Mouse (Mus musculus) adrenal gland, adult 8-10 months (tissue): ENCODE results near the gene C1qtnf6. TPM values are rescaled to one million over a fixed set of nuclear protein-coding genes. Genes with fewer than 3 reads are reported as not detected.

Experiments
- DNase-seq: peaks from one replicate; pipeline ENCODE4 v3.0.0; 2022
- total RNA-seq, 4 experiments: library from RNA; stranded (reverse); gene quantifications; 2 replicates each; pipeline ENCODE4 v1.2.4; 2022

The C1qtnf6 gene
- 10 to 100 TPM; 19.3 to 41.2 (median 31.8) TPM for total RNA-seq

DNA sequence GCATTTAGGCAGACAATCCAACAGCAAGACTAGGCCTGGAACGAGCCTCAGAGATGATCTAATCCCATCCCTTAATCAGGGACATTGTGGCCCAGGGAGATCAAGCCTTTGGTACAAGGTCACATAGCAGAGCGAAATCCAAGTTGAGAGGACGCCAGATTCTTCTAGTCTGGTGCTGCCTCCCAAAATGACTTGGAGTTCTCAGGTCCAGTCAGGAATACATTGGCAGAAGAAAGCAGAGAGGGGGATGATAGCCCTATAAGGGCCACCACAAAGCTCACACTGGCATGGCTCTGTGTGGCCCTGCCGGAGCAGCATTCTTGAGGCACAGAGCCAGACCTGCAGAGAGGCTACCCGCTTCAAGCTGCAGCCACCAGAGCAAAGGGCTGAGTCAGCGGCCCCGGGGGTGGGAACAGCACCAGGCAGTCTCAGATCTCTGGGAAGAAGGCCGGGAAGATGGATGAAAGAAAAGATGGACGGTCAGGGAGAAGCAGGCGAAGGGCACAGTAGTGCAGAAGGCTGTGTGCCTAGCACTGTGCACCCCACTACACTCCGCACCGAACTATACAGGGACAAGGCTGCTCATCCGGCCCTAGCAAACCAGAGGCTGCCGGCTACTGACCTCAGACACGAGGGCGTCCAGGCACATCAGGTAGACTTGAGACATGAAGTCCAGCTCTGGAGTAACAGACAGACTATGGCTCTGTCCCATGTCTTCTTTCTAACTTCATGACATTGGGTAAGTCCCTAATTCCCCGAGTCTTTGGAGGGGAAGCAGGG lies at the start of gene C1qtnf6:
Gene C1qtnf6, minus strand, starts transcription at position 746 of the 780 bp plus-strand sequence.
- peak; percentile 78 for DNase-seq

DNA sequence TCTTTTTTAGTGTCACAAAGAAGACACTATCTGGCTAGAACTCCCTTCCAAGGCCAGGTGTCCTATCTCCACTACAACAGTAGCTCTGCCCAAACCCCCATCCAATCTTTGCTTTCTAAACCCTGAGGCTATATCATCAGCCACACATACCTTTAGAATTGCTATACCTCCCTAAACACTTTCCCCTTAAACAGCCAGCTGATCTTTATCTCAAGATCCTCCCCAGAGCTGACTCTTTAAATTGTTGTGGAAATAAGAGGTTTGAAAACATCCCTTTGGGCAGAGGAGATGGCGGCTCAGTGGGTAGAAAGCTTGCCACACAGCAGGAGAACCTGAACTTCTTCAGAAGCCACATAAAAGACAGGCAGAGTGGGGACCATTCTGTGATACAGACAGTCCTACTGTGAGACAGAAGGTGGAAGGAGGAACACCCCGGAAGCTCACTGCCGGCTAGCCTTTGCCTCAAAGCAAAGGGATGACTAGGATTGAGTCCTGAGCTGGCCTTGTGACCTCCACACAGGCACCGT lies 45.1 kb upstream of the C1qtnf6 start:
- DNase-seq: no peak

DNA sequence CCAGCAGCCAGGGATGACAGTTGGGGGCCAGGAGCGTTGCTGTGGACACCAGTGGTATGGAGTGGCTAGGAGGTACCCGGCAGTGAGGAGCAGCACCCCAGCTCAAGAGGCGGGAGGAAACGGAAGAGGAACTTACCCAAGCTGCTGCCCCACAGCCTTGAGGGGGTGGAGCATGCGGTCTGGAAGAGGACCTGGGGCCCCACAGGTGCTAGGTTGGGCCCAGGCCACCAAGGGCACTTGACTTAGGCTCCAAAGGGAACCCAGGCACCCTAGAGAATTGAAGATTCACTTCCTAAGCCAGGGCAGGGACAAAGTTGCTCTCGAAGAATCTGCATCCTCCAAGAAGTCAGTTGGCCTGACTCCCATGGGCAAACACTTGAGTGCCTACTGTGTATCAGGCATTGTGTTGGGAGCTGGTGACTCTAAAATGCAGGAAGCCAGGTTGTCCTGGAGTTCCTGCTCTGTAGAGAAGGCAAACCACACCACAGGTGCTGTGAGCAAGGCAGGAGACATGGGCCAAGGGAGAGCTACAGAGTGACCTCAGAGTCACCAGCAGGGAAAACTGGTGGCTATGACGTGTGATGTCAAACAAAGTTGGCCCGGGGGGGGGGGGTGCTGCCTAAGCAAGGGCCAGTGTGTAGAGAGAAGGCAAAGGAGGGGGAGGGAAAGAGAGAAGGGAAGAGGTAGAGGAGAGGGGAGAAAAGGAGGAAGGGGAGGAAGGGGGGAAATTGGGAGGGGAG lies 41.6 kb upstream of the C1qtnf6 start, which contains the start of gene Rac2:
Gene Rac2, minus strand, starts transcription at position 126 of the 740 bp plus-strand sequence.
- no peak for DNase-seq

DNA sequence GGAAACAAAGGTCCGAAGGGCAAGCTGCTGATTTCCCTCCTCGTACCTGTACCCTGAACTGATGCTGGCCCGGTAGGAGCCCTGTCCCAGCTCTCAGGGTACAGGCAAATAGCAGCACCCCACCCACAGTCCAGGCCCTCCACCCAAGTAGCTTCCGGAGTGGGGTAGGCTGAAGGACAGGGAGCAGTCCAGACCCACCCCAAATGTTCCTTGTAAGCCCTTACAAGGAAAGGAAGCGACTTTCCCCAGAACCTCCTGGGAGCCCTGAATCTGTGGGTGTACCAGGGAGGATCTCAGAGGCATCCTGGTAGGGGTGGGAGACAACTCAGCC lies 41.0 kb upstream of the C1qtnf6 start:
- DNase-seq: no peak

DNA sequence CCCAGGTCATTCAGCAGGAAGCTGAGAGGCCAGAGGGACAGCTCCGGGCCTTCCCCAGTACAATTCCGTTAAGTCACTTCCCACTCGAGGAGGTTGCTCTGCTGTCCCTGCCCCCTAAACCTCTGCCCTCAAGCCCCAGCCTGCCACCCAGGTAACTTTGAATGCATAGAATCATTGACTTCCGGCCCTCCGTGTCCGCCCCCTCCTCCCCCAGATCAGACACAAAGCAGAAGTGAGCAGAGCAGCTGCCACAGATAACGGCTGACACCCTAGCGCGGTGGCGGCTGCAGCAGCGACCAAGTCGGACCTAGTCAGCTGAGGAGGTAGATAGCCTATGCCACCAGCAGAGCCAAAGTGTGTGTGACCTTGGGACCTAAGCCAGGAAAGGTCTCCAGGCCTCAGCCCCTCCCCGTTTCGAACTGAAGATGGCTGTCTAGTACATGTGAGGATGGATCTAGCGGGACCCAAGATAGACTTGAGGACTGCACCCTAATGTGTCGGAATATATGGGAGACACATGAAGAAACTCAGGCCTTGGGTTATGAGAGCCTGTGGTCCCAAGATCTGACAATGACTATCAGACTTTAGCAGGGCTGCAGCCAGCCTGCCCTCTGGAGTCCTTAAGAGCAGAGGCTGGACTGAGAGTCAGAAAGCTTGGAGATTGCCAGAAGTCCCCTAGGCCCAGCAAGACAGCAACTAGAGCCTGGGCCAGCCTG lies 40.5 kb upstream of the C1qtnf6 start:
- no peak for DNase-seq

DNA sequence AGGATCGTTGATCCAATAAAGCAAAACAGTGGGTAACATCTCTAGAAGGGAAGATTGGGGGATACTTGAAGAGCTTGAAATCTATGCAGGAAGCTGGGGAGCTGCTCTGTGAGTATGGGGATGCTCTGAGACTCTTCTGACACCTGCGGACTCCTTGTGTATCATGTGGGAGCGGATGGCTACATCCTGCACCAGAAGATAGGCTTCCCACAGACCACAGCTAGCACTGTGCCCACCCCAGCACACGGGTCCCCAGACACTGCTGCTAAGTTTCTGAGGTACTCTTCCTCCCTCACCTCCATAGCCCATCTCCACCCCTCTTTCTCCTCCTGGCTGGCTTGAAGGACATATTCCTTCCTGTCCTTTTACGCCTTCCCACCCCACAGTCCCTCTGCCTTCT lies 39.0 kb upstream of the C1qtnf6 start:
- DNase-seq: no peak

DNA sequence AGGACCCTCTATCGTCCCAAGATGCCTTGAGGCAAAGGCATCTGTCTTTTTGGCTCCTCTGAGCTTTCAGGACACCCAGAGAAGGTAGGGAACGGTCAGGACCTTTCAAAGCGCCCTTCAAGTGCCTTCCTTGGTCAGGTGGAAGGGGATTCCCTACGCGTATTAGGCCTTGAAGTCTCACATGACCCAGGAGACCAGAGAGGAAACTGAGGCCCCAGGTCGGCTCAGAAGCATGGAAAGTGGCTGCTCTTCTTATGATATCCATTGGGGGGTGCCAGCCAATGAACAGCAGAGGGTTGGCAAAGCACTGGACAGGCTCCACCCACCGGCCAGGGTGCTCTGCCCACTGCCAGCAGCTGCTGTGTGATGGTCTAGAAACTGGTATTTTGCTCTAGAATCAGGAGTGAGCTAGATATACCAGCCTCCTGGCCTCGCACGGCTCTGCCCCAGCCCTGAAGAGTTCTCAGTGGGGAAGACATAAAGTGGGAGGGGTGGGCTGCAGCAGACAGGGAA lies 36.4 kb upstream of the C1qtnf6 start:
- no peak for DNase-seq

DNA sequence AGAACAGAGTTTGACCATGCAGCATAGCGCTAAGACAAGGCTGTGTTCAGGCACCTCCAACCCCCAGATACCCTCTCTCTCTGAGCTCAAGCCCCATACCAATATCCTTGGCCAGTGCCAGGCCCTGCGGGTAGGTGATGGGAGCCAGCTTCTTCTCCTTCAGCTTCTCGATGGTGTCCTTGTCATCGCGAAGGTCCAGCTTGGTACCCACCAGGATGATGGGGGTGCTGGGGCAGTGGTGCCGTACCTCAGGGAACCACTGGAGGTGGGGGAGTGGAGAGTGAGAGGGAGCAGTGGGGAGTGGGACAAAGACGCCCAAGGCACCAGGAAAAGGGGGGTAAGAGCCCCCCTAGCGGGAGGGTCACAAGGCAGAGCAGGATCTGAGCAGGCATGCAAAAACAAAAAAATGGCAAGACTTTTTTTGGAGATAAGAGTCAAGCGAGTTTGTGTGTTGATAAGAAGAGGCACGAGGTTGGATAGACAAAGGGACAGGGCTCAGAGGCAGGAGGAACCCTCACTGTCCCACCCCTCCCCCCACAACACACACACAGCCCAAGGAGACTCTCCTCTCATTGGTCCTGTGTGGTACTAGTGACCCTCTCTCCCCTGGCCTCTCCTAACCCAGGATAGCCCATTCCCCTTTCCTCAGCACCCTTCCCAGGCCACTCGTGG lies 33.7 kb upstream of the C1qtnf6 start:
- DNase-seq: no peak

DNA sequence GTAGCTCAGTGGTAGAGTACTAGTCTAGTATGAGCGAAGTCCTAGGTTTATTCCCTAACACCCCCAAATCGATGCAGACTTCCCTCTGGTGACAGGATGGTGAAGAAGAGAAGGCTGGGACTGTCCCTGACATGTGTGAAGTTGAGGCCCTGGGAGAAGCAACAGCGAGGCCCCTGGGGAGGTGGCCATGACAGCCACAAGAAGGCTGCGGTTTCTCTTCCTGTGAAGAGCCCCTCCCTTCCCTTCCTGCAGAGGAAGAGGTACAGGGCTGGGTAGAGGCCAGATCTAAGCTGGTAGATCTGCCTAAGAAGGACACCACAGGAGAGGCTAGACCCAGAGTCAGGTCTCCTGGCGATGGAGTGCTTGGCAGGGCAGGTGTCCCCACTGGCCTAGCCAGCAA lies 32.7 kb upstream of the C1qtnf6 start:
- no peak for DNase-seq

DNA sequence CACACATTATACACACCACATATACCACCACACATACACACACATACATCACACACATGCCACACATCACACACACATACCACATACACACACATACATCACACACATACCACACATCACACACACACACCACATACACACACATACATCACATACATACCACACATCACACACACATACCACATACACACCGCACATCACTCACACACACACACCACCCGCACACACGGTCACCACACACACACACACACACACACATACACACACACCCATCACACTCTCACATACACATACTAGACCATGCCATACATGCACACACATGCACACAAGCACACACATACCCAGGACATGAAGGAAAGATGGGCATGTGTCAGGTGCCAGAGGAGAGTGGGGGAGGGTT lies 32.1 kb upstream of the C1qtnf6 start:
- no peak for DNase-seq

DNA sequence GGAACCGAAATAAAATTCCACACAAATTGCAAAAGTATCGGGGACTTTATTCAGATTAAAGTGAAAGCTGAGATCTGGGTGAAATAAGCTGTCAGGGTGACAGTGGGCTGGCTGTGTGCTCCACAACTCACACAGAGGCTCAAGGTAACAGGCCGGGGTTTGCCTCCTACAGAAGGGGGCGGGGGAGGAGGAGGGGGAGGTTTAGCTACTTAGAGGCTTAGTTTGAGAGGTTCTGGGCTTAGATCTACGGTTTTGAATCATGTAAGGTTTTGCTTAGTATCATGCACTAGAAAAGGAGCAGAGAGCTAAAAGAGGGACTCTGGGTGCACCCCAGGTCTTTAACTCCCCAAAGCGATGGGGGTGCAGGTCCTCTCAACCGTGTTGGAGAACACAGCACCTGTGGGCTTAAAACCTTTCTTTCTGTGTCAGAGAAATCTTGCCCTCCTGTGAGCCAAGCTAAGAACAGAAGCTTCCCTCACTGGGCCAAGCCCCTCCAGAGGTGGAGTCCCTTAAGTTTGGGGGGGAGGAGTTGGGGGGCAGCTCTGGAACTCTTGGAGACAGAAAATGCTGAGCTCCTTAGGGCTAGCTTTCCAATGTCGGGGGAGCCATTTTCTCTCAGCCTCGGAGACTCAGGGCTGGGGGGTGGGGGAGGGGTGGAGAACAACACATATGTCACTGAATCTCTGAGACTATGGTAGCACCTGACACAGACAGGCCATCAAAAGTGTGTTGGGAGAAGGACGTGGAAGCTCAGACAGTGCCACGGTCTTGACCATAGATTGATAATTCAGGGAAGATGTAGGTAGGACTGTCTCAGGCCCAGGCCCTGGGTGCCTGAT lies 28.1 kb upstream of the C1qtnf6 start:
- DNase-seq: no peak

DNA sequence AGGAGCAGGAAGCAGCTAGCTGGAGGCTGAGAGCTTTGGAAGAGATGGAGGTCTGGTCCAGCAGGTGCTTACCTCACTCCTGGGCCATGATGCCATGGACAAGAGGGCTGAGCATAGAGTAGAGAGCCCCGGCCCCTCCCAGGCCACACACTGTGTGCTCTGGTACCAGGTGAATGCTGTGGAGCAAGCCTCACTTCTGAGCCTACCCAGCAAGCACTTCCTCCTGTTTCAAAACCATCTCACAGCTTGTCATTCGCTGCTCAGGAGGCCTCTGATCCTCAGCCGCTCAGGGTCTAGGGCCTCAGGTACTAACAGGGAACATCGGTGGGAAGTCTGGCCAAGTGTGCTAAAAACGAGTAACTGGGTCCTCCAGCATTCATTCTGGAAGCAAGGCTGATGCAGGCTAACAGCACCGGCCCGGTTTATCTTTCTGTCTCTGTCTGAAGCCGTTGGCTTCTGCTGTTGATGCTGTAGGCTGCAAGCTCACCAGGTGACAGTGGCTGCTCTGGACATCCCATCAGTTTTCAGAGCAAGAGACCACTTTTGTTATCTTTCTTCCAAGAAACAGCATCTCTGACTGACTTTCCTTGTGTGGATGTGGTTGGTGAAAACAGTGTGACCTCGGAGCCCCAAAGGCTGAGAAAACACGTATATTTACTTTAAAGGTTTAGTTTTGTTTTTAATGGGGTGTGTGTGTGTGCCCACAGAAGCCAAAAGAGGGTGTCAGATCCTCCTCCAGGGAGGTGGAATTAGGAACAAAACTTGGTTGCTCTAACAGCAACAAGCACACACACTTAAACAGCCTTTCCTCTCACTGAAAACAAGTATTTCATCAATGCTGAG lies 26.7 kb upstream of the C1qtnf6 start:
- DNase-seq: no peak

DNA sequence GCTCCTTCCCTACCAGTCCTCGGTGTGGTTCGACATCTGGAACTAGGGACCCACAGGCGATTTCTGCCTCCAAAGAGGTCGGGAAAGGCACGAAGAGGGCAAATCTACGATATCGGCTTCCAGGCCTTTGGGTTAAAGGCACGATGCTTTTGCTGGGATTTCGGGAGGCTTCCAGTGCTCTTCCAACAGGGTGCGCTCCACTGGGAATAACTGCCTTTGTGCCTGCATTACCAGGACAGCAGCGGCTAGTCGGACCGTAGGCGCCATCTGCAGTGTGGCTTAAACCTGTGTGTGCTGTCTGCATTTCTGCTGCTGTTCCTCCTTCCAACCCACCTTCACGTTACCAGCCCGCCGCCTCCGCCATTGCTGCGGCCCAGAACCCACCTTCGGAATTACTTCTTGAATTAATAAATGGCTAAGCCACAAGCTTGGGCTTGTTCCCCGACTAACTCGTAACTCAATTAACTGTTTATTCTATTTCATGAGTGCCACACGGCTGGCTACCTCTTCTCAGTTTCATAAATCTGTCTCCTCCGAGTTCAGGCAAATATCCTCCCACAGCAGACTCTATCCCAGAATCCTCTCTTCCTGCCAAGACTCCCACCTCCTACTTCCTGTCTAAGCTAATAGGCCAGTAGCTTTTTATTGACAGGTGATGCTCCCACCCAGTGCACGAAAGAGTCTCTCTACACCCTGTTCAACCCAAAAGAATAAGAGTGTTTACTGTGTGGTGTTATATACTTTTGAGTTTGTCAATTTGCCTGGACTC lies 23.5 kb upstream of the C1qtnf6 start:
- DNase-seq: no peak

DNA sequence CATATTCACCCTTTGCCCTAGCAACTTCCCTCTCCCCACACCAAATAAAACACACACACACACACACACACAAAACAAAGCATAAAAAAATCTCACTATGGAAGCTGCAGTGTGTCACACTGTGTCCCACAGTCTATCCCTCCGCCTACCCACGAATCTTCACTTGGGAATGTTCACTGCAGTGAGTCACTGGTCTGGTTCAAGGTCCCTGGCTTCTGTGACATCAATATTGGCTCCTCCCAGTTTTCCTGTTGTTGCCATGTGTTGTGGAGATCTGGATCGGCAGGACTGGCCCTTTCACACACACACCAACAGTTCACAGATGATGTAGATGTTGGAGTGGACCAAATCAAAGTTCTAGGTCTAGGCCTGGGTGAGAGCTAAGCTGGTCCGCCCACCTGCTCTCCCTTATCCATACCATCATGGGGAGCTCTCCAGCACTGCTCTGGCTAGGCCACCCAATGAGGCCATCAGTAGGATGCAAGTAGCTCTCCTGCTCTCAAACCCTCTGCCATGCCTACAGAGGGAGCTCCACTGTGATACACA lies 18.0 kb upstream of the C1qtnf6 start:
- peak; percentile 83 for DNase-seq

DNA sequence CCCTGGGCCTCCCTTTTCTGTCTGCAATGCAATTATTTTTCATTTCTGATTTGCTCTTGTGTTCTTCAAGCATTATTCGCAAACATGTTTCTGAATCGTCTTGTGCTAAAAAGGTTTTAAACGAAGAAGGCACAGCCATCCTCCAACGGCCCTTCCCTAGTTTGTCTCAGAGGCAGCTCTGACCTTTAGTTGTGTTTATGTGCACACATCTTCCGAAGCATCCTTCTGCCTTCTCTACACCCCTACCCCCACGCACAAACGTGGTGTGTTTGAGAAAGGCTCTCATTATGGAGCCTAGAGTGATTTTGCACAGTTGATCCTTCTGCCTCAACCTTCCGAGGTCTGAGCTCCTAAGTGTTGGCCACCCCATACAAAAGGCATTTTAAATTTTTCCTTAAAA lies 17.5 kb upstream of the C1qtnf6 start:
- DNase-seq: no peak

DNA sequence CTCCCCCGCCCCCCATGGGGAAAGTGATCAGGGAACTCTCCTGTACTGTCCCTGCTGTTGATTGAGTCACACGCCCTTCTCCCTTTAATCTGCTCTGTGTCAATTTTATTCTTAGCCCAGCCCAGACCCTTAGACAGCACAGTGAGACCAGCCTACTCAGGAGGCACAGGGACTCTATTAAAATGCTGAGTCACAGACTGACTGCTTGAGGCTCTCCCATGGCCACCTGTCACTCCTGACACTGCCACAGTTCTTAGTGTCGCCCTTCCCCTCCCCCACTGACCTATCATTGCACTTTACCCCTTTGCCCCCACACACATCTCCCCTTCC lies 17.1 kb upstream of the C1qtnf6 start:
- no peak for DNase-seq

DNA sequence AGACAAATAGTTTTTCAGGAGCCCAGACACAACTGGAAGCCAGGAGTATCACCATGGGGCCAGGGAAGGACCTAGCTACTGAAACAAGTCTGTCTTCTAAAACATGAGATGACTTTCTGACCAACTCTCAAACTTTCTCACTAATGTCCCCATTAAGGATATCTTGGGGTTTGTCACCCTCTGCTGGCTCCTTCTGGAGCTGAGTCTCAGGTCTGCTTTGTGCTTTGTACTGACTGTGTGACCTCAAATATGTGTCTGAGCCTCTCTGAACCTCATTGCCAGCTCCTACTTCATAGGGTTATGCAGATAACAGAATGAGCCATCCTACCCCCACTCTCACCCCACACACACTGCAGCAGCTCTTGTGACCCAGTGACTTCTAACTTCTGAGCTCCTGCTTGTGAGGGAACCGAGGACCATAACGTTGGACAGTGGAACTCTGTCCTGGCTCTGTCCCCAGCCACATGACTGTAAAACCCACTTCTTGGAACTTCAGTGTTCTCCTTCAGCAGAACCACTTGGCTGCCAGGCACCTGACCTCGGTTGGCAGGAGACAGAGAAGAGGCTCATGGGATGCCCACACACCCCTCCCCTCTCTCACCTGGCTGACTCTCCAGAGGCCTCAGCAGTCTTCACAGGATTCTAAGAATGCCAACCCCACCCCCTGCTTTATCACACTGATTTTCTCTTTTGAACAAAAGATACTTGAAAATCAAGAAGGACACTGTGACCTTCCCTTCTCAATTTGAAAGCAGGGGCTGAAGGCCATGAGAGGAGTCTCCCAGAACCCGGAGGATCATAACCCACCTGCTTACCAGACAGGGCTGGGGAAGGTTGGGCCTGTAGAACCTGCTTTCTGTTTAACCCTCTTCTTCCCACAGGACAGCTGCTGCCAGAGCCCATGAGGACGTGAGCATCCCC lies 16.5 kb upstream of the C1qtnf6 start:
- DNase-seq: peak; percentile 61

DNA sequence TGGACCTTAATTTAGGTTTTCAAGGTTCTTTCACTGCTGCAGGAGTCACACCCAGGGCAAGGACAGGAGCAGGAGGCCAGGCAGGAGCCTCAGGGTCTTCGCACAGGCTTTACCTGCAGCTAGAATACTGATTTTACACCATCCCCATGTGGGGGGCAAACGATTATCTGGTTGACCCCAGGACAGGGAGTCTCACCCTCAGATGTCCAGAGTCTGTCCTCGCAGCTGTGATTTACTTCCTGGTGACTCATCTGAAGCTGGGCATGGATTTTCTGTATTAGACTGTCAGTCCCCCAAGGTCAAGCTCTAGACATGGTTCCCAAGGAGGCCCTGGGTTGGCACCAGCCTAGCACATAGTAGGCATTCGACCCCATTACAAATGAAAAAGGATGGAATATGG lies 14.8 kb upstream of the C1qtnf6 start:
- no peak for DNase-seq
